Mouse (Mus musculus): ENCODE results near the gene Sult5a1. TPM values are rescaled to one million over a fixed set of nuclear protein-coding genes. Genes with fewer than 3 reads are reported as not detected.
A peak's percentile ranks its signal among the peaks of the same experiment; 100 is the strongest.
"Not testable (repeated sequence)": the region's sequence is repeated elsewhere in the genome, so short reads cannot be mapped to it uniquely, and the experiment has no call there.

The Sult5a1 gene
- polyA plus RNA-seq (2016; fragmentation: Nextera tagmentation; extraction: Ambion mirVana), result 2.3 and 2.6 TPM in 2 replicates

- Histone ChIP-seq H3K9ac (replicated peaks) (no peak within 1 kb of the TSS), H3K4me2 (replicated peaks) (no peak within 1 kb of the TSS; the same call in 1 of the 2 replicates), H3K27ac (replicated peaks) (no peak within 1 kb of the TSS), H3K36me3 (no peaks in the 10 kb centered on the region), H3K4me3 (no peak within 1 kb of the TSS; the same call in 1 of the 2 replicates), H3K27me3 (no peaks in the 10 kb centered on the region), H3K4me1 (peaks cover 9% of the 10 kb centered on the region; the same call in 1 of the 2 replicates), H3K9me3 (no peaks in the 10 kb centered on the region)
- no peak for ATAC-seq (ENCODE audit: low FRiP score, low read depth)
- WGBS, result 36% methylated on average over 13 of the region's 13 CpGs
Observed at GRCm38 (mm10) chr8:123157888-123158465, at the start of gene Sult5a1. Sult5a1 (minus strand) TSS chr8:123158315.

- no peak overlapping the region for H3K27ac ChIP-seq (replicated peaks)
- 85% methylated on average over 3 of the region's 3 CpGs for WGBS
- H3K27me3 ChIP-seq, result 0 out of 2 replicates have a peak, but pooled peaks cover 4% of the 10 kb centered on the region
- H3K4me1 ChIP-seq, result no peaks in the 10 kb centered on the region
- no peaks in the 10 kb centered on the region for H3K9me3 ChIP-seq
- no peak overlapping the region for H3K9ac ChIP-seq (replicated peaks)
- ATAC-seq (ENCODE audit: low FRiP score, low read depth), result no peak
- peaks cover 38% of the 10 kb centered on the region for H3K36me3 ChIP-seq
- no peak overlapping the region for H3K4me2 ChIP-seq (replicated peaks)
- H3K4me3 ChIP-seq, result no peak overlapping the region
Observed at GRCm38 (mm10) chr8:123203571-123203970, 45.5 kb upstream of the Sult5a1 start.

GRCm38 (mm10) chr8:123202288-123202687 lies 44.2 kb upstream of the Sult5a1 start:
- Histone ChIP-seq H3K27me3 (0 out of 2 replicates have a peak, but pooled peaks cover 4% of the 10 kb centered on the region), H3K9ac (replicated peaks) (no peak overlapping the region), H3K4me3 (no peak overlapping the region), H3K4me1 (no peaks in the 10 kb centered on the region), H3K4me2 (replicated peaks) (no peak overlapping the region), H3K9me3 (no peaks in the 10 kb centered on the region), H3K27ac (replicated peaks) (no peak overlapping the region), H3K36me3 (peaks cover 25% of the 10 kb centered on the region)
- WGBS, result 33% methylated on average over 5 of the region's 5 CpGs
- no peak for ATAC-seq (ENCODE audit: low FRiP score, low read depth)

DNA sequence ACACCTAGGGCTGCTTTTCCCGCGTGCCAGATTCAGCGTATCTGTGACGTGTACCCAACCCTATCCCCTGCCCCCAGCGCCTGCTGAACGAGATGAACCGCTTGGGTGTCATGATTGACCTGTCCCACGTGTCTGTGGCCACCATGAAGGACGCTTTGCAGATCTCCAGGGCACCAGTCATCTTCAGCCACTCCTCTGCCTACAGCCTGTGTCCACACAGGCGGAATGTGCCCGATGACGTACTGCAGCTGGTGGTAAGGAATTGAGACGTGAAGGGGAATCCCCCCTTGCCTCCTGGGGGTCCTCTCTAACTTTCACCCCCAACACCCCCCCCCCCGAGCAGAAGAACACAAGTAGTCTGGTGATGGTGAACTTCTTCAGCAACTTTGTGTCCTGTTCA lies 41.7 kb upstream of the Sult5a1 start:
- H3K27me3 ChIP-seq, result 0 out of 2 replicates have a peak, but pooled peaks cover 4% of the 10 kb centered on the region
- no peak for ATAC-seq (ENCODE audit: low FRiP score, low read depth)
- H3K27ac ChIP-seq (replicated peaks), result no peak overlapping the region
- H3K9ac ChIP-seq (replicated peaks), result no peak overlapping the region
- H3K9me3 ChIP-seq, result no peaks in the 10 kb centered on the region
- H3K4me2 ChIP-seq (replicated peaks), result no peak overlapping the region
- no peaks in the 10 kb centered on the region for H3K4me1 ChIP-seq
- WGBS, result 75% methylated on average over 14 of the region's 14 CpGs
- peaks cover 4% of the 10 kb centered on the region; the same call in 1 of the 2 replicates for H3K36me3 ChIP-seq
- H3K4me3 ChIP-seq, result no peak overlapping the region

- H3K4me1 ChIP-seq; H3K9me3 ChIP-seq; H3K27me3 ChIP-seq; H3K36me3 ChIP-seq; H3K9ac ChIP-seq (replicated peaks); ATAC-seq (ENCODE audit: low FRiP score, low read depth); H3K4me3 ChIP-seq; H3K27ac ChIP-seq (replicated peaks); H3K4me2 ChIP-seq (replicated peaks): not testable (repeated sequence)
- 80% methylated on average over 5 of the region's 5 CpGs for WGBS
Observed at GRCm38 (mm10) chr8:123197016-123197415, 38.9 kb upstream of the Sult5a1 start.

GRCm38 (mm10) chr8:123193771-123194170 lies 35.7 kb upstream of the Sult5a1 start:
- H3K4me1 ChIP-seq, result 0 out of 2 replicates have a peak, but pooled peaks cover 2% of the 10 kb centered on the region
- H3K27ac ChIP-seq (replicated peaks), result no peak overlapping the region
- no peaks in the 10 kb centered on the region for H3K36me3 ChIP-seq
- no peak overlapping the region for H3K9ac ChIP-seq (replicated peaks)
- ATAC-seq (ENCODE audit: low FRiP score, low read depth), result no peak
- WGBS, result 90% methylated on average over 9 of the region's 9 CpGs
- no peaks in the 10 kb centered on the region; the same call in 1 of the 2 replicates for H3K27me3 ChIP-seq
- H3K4me3 ChIP-seq, result no peak overlapping the region
- no peaks in the 10 kb centered on the region for H3K9me3 ChIP-seq
- H3K4me2 ChIP-seq (replicated peaks), result no peak overlapping the region

DNA sequence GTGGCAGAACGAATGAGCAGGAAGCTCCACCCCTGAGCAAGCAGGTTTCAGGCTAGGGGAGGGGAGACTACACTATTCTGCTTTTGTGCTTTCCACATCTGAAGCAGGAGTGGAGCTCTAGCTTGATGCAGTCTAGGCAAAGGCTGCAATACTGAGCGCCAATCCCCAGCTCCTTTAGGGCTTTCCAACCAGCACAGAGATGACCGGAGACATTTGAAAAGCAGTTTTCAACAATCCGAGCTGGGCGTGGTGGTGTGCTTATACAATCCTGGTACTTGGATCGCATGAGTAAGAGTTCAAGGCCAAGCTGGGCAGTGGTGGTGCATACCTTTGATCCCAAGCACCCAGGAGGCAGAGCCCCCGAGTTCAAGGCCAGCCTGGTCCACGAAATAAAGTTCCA lies 33.8 kb upstream of the Sult5a1 start:
- Histone ChIP-seq H3K9ac (replicated peaks) (no peak overlapping the region), H3K27ac (replicated peaks) (no peak overlapping the region), H3K4me3 (no peak overlapping the region), H3K36me3 (no peaks in the 10 kb centered on the region), H3K4me2 (replicated peaks) (no peak overlapping the region), H3K27me3 (no peaks in the 10 kb centered on the region; the same call in 1 of the 2 replicates), H3K4me1 (0 out of 2 replicates have a peak, but pooled peaks cover 2% of the 10 kb centered on the region), H3K9me3 (no peaks in the 10 kb centered on the region)
- WGBS, result 62% methylated on average over 8 of the region's 8 CpGs
- ATAC-seq (ENCODE audit: low FRiP score, low read depth), result no peak

- peak overlapping the region; percentile 13; the same call in 1 of the 2 replicates for H3K4me2 ChIP-seq (replicated peaks)
Observed at GRCm38 (mm10) chr8:123190678-123191077, 32.6 kb upstream of the Sult5a1 start.

GRCm38 (mm10) chr8:123188841-123189240 lies 30.7 kb upstream of the Sult5a1 start:
- no peak overlapping the region for H3K27ac ChIP-seq (replicated peaks)
- no peak for ATAC-seq (ENCODE audit: low FRiP score, low read depth)
- H3K9me3 ChIP-seq, result no peaks in the 10 kb centered on the region
- 81% methylated on average over 7 of the region's 7 CpGs for WGBS
- H3K4me2 ChIP-seq (replicated peaks), result no peak overlapping the region
- no peak overlapping the region for H3K9ac ChIP-seq (replicated peaks)
- H3K4me1 ChIP-seq, result 0 out of 2 replicates have a peak, but pooled peaks cover 2% of the 10 kb centered on the region
- no peak overlapping the region for H3K4me3 ChIP-seq
- no peaks in the 10 kb centered on the region; the same call in 1 of the 2 replicates for H3K27me3 ChIP-seq
- H3K36me3 ChIP-seq, result no peaks in the 10 kb centered on the region

More at GRCm38 (mm10) chr8:123190678-123191077, 32.6 kb upstream of the Sult5a1 start:
- no peaks in the 10 kb centered on the region; the same call in 1 of the 2 replicates for H3K27me3 ChIP-seq
- 2% methylated on average over 9 of the region's 9 CpGs for whole genome bisulfite sequencing
- no peak overlapping the region for H3K4me3 ChIP-seq
- H3K4me1 ChIP-seq, result 0 out of 2 replicates have a peak, but pooled peaks cover 2% of the 10 kb centered on the region
- H3K9me3 ChIP-seq, result no peaks in the 10 kb centered on the region
- no peak overlapping the region for H3K9ac ChIP-seq (replicated peaks)
- H3K27ac ChIP-seq (replicated peaks), result no peak overlapping the region
- ATAC-seq (ENCODE audit: low FRiP score, low read depth), result no peak
- H3K36me3 ChIP-seq, result no peaks in the 10 kb centered on the region

DNA sequence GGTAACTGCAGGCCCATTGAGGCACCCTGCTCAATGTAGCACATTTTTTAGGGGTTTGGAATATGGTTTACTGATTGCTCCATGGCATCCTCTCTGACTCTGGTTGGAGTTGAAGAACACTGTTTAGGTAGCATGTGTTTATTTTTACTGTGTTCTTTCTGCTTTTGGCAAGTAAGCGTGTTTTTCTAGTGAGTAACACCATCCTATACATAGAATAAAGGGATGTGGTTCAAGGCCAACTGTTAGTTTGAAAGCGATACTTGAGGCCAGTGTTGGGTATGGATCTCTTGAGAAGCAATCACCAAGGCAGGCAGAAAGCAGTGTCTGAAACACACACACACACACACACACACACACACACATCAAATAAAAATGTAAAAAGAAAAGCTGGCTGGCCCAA lies 29.9 kb upstream of the Sult5a1 start:
- WGBS, result 85% methylated on average over 2 of the region's 2 CpGs
- no peak overlapping the region for H3K4me2 ChIP-seq (replicated peaks)
- no peaks in the 10 kb centered on the region for H3K36me3 ChIP-seq
- ATAC-seq (ENCODE audit: low FRiP score, low read depth), result no peak
- no peak overlapping the region for H3K4me3 ChIP-seq
- H3K4me1 ChIP-seq, result 0 out of 2 replicates have a peak, but pooled peaks cover 2% of the 10 kb centered on the region
- no peak overlapping the region for H3K9ac ChIP-seq (replicated peaks)
- H3K27ac ChIP-seq (replicated peaks), result no peak overlapping the region
- H3K9me3 ChIP-seq, result no peaks in the 10 kb centered on the region
- H3K27me3 ChIP-seq, result no peaks in the 10 kb centered on the region; the same call in 1 of the 2 replicates

- no peak for ATAC-seq (ENCODE audit: low FRiP score, low read depth)
- no peaks in the 10 kb centered on the region for H3K9me3 ChIP-seq
- H3K36me3 ChIP-seq, result no peaks in the 10 kb centered on the region
- no peak within 1 kb of the TSS for H3K4me2 ChIP-seq (replicated peaks)
- H3K4me3 ChIP-seq, result no peak within 1 kb of the TSS
- H3K9ac ChIP-seq (replicated peaks), result no peak within 1 kb of the TSS
- H3K4me1 ChIP-seq, result 0 out of 2 replicates have a peak, but pooled peaks cover 2% of the 10 kb centered on the region
- no peaks in the 10 kb centered on the region; the same call in 1 of the 2 replicates for H3K27me3 ChIP-seq
- no peak within 1 kb of the TSS for H3K27ac ChIP-seq (replicated peaks)
- WGBS, result 51% methylated on average over 19 of the region's 19 CpGs
Observed at GRCm38 (mm10) chr8:123185566-123186409, 27.7 kb upstream of the Sult5a1 start, which contains the start of gene Dpep1. Dpep1 (plus strand) TSS chr8:123186242.

DNA sequence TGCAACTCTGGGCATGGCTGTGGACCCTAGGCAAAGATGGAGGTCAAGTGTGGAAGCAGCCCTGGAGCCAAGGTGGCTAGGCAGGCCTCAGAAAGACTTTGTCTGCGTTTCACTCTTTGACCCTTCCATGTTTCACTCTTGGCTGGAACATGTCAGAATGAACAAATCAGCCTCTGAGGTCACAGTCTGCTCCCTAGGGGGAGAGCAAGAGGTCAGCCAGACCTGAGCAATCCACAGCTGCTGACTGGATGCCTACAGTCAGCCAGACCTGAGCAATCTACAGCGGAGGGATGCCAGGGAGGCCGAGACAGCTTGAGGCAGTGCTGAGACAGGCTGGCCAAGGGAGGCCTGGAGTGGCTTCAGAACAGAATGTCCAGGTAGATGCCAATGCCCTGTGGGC lies 23.3 kb upstream of the Sult5a1 start:
- Histone ChIP-seq H3K36me3 (no peaks in the 10 kb centered on the region), H3K4me3 (no peak overlapping the region), H3K9me3 (peaks cover 15% of the 10 kb centered on the region), H3K4me1 (no peaks in the 10 kb centered on the region), H3K9ac (replicated peaks) (no peak overlapping the region), H3K27me3 (no peaks in the 10 kb centered on the region), H3K27ac (replicated peaks) (no peak overlapping the region), H3K4me2 (replicated peaks) (no peak overlapping the region)
- no peak for ATAC-seq (ENCODE audit: low FRiP score, low read depth)
- WGBS, result 68% methylated on average over 3 of the region's 3 CpGs

Data from midbrain, embryonic 12.5 days (tissue).